Mouse (Mus musculus) small intestine, adult 2 months (tissue): Measurements from ENCODE around the gene Cyp2t4.

ENCODE experiments used
- CTCF ChIP-seq: fragments of 200-500 bp; IDR thresholded peaks from 2 replicates; pipeline ENCODE4 v1.5.1; 2012; ENCODE audit warnings: low read depth, mild to moderate bottlenecking, control low read depth, inconsistent platforms, low read length, moderate library complexity, mixed read lengths; ENCODE audit not compliant: insufficient replicate concordance, insufficient read length; ENCODE audit errors: extremely low read depth
- POLR2A ChIP-seq: fragments of 200-500 bp; IDR thresholded peaks from 2 replicates; pipeline ENCODE4 v1.6.1; 2012; ENCODE audit warnings: low read depth, mild to moderate bottlenecking, control low read depth, inconsistent platforms, low read length, moderate library complexity

- no peak for TF ChIP-seq CTCF
- TF ChIP-seq POLR2A, result no peak
These were observed 14.1 kb downstream of the Cyp2t4 start for GRCm38 (mm10) chr7:27167475-27168094.
